8 mouse cellular contexts compared by ENCODE assay signal in genomic region chr4:132048995-132049404, GRCm38 (mm10). TPM values are rescaled to one million over a fixed set of nuclear protein-coding genes. Genes with fewer than 3 reads are reported as not detected.
A peak's percentile ranks its signal among the peaks of the same experiment; 100 is the strongest.
DNase-seq lines count a peak whose midpoint lies in the region; ATAC-seq and TF ChIP-seq lines count a peak whose summit lies in the region.

No protein-coding gene starts in this region.

- peak; percentile 96 for ATAC-seq in embryonic facial prominence, embryonic 11.5 days (replicated peaks; ENCODE audit: insufficient number of reproducible peaks, low FRiP score, low TSS enrichment, low read depth)
- ATAC-seq in granulocyte monocyte progenitor cell, adult 5-6 weeks (replicated peaks; ENCODE audit: poor library complexity, severe bottlenecking), result peak; percentile 99
- peak; percentile 96 for ATAC-seq in intestine, postnatal 0 days

- intact Hi-C loops in left cerebral cortex, postnatal 36 days (cut with DNase I), result no loop called here

- no peak for TF ChIP-seq CTCF in intestine, postnatal 0 days (IDR thresholded peaks at IDR 0.05; ENCODE audit: low read depth)

- H3K36me3 ChIP-seq in embryonic facial prominence, embryonic 11.5 days (replicated peaks; ENCODE audit: control insufficient read depth, insufficient read depth, low read depth, low read length), result no peaks in the 10 kb centered on the region
- no peaks in the 10 kb centered on the region for H3K36me3 ChIP-seq in intestine, postnatal 0 days (ENCODE audit: control insufficient read depth, insufficient read depth)
- 0 out of 2 replicates have a peak, but pooled peaks cover 2% of the 10 kb centered on the region for H3K36me3 ChIP-seq in midbrain, embryonic 10.5 days

- H3K27ac ChIP-seq in embryonic facial prominence, embryonic 11.5 days (replicated peaks; ENCODE audit: low read depth, low read length), result peak overlapping the region; percentile 95
- peak overlapping the region; percentile 61 for H3K27ac ChIP-seq in intestine, postnatal 0 days (ENCODE audit: low read depth, low read length)
- peak overlapping the region; percentile 99 for H3K27ac ChIP-seq in midbrain, embryonic 10.5 days (replicated peaks)

- no peaks in the 10 kb centered on the region for H3K27me3 ChIP-seq in embryonic facial prominence, embryonic 11.5 days (ENCODE audit: control insufficient read depth, insufficient read depth, low read length)
- H3K27me3 ChIP-seq in intestine, postnatal 0 days (replicated peaks; ENCODE audit: control insufficient read depth, insufficient read depth, low read length), result no peaks in the 10 kb centered on the region
- peaks cover 21% of the 10 kb centered on the region for H3K27me3 ChIP-seq in midbrain, embryonic 10.5 days (ENCODE audit: low read depth, poor library complexity, severe bottlenecking)

- peak overlapping the region; percentile 88 for H3K4me2 ChIP-seq in embryonic facial prominence, embryonic 11.5 days (ENCODE audit: low read depth, low read length)
- peak overlapping the region; percentile 100 for H3K4me2 ChIP-seq in intestine, postnatal 0 days (replicated peaks; ENCODE audit: low read depth)

- peaks cover 4% of the 10 kb centered on the region for H3K4me1 ChIP-seq in embryonic facial prominence, embryonic 11.5 days (ENCODE audit: control insufficient read depth, insufficient read depth, low read length)
- no peaks in the 10 kb centered on the region for H3K4me1 ChIP-seq in intestine, postnatal 0 days (replicated peaks; ENCODE audit: control insufficient read depth, insufficient read depth, low read length)
- peaks cover 50% of the 10 kb centered on the region for H3K4me1 ChIP-seq in midbrain, embryonic 10.5 days

- DNase-seq in adrenal gland, postnatal 14 days, result peak; percentile 93
- DNase-seq in embryonic facial prominence, embryonic 11.5 days (ENCODE audit: low spot score), result peak; percentile 97
- DNase-seq in left cerebral cortex, postnatal 36 days (ENCODE audit: low spot score in 2 of 2), result peak; percentile 78 to 82
- peak; percentile 95 for DNase-seq in midbrain, embryonic 10.5 days (ENCODE audit: low spot score)
- peak; percentile 92 for DNase-seq in right cerebral cortex, postnatal 4 days
- DNase-seq in yolk sac, embryonic 10.5 days (ENCODE audit: low spot score), result peak; percentile 95

- no peaks in the 10 kb centered on the region for H3K9me3 ChIP-seq in embryonic facial prominence, embryonic 11.5 days (replicated peaks; ENCODE audit: control insufficient read depth, low read length)
- H3K9me3 ChIP-seq in intestine, postnatal 0 days (ENCODE audit: control insufficient read depth), result no peaks in the 10 kb centered on the region
- H3K9me3 ChIP-seq in midbrain, embryonic 10.5 days (replicated peaks), result no peaks in the 10 kb centered on the region

- H3K4me3 ChIP-seq in embryonic facial prominence, embryonic 11.5 days (ENCODE audit: low read depth, low read length), result peak overlapping the region; percentile 90
- H3K4me3 ChIP-seq in intestine, postnatal 0 days (ENCODE audit: low read depth, low read length), result peak overlapping the region; percentile 79
- H3K4me3 ChIP-seq in midbrain, embryonic 10.5 days, result peak overlapping the region; percentile 98

- H3K9ac ChIP-seq in embryonic facial prominence, embryonic 11.5 days (replicated peaks; ENCODE audit: low read length), result peak overlapping the region; percentile 98
- H3K9ac ChIP-seq in intestine, postnatal 0 days (ENCODE audit: low read depth, low read length), result peak overlapping the region; percentile 85

- WGBS in embryonic facial prominence, embryonic 11.5 days, result 0% methylated on average over 14 of the region's 46 CpGs
- WGBS in intestine, postnatal 0 days, result under 1% methylated on average over 38 of the region's 46 CpGs
- 3% methylated on average over 23 of the region's 46 CpGs for WGBS in midbrain, embryonic 10.5 days

RNA-seq across cellular contexts. Expression of gene Gm10300, which starts 25.5 kb away (rescaled TPM):
- total RNA-seq in adrenal gland, postnatal 14 days (2021), result 0.19 TPM in 1 of 2 replicates, not detected in the other
- polyA plus RNA-seq in embryonic facial prominence, embryonic 11.5 days (2014; fragmentation: Nextera tagmentation; extraction: Ambion mirVana), result not detected in 2 replicates
- total RNA-seq in granulocyte monocyte progenitor cell, adult 5-6 weeks (2014; fragmentation: Nextera tagmentation), result not detected in 2 replicates
- 0.30 and 0.31 TPM in 2 replicates for total RNA-seq in granulocyte monocyte progenitor cell, adult 5-6 weeks (2017)
- polyA plus RNA-seq in intestine, postnatal 0 days (2015; fragmentation: Nextera tagmentation; extraction: Ambion mirVana), result 0.08 and 0.09 TPM in 2 replicates
- under 1 TPM in 1 of 2 experiments, not detected in 1; 0.22 TPM for total RNA-seq in left cerebral cortex, postnatal 36 days (2021)
- not detected in 2 replicates for polyA plus RNA-seq in midbrain, embryonic 10.5 days (2016; fragmentation: Nextera tagmentation; extraction: Ambion mirVana)

RNA-seq across cellular contexts. Expression of gene Epb41, which starts 26.1 kb away (rescaled TPM):
- total RNA-seq in adrenal gland, postnatal 14 days (2021), result 112 and 148 TPM in 2 replicates
- polyA plus RNA-seq in embryonic facial prominence, embryonic 11.5 days (2014; fragmentation: Nextera tagmentation; extraction: Ambion mirVana), result 139 and 141 TPM in 2 replicates
- total RNA-seq in granulocyte monocyte progenitor cell, adult 5-6 weeks (2014; fragmentation: Nextera tagmentation), result 66.9 and 75.3 TPM in 2 replicates
- total RNA-seq in granulocyte monocyte progenitor cell, adult 5-6 weeks (2017), result 51.4 and 53.0 TPM in 2 replicates
- 22.2 TPM in 2 replicates for polyA plus RNA-seq in intestine, postnatal 0 days (2015; fragmentation: Nextera tagmentation; extraction: Ambion mirVana)
- 10 to 100 TPM; 36.5 to 44.3 TPM for total RNA-seq in left cerebral cortex, postnatal 36 days (2021)
- polyA plus RNA-seq in midbrain, embryonic 10.5 days (2016; fragmentation: Nextera tagmentation; extraction: Ambion mirVana), result 123 and 167 TPM in 2 replicates

Comparison
In these comparisons a context has a peak if more than half of its experiments do, and no peak if none do; other contexts are left out.
1. Peak in every context shown above with its lines: DNase-seq, ATAC-seq, H3K4me3 ChIP-seq and H3K27ac ChIP-seq.